Comparison of ENCODE assay signal across 8 mouse cellular contexts in genomic region chr11:104608249-104608920, GRCm38 (mm10). TPM values are rescaled to one million over a fixed set of nuclear protein-coding genes. Genes with fewer than 3 reads are reported as not detected.
A peak's percentile ranks its signal among the peaks of the same experiment; 100 is the strongest.
DNase-seq lines count a peak whose midpoint lies in the region; ATAC-seq and TF ChIP-seq lines count a peak whose summit lies in the region.

No protein-coding gene starts in this region.

- no peaks in the 10 kb centered on the region for H3K9me3 ChIP-seq in hindbrain, embryonic 14.5 days (ENCODE audit: control insufficient read depth, low read length)
- no peaks in the 10 kb centered on the region for H3K9me3 ChIP-seq in midbrain, embryonic 13.5 days

- peak overlapping the region; percentile 94 for H3K4me2 ChIP-seq in hindbrain, embryonic 14.5 days (replicated peaks)
- peak overlapping the region; percentile 78 for H3K4me2 ChIP-seq in midbrain, embryonic 13.5 days (replicated peaks)

- peak; percentile 70 for ATAC-seq in hindbrain, embryonic 14.5 days (ENCODE audit: low FRiP score)
- peak; percentile 74; the same call in 1 of the 2 replicates for ATAC-seq in midbrain, embryonic 13.5 days

- peak overlapping the region; percentile 54 for H3K4me3 ChIP-seq in kidney, adult 2 months (ENCODE audit: insufficient read depth, low read depth, low read length)
- peak overlapping the region; percentile 81 for H3K4me3 ChIP-seq in bone marrow, adult 2 months (replicated peaks; ENCODE audit: control insufficient read depth, low read depth, low read length)
- peak overlapping the region; percentile 53 for H3K4me3 ChIP-seq in hindbrain, embryonic 14.5 days (replicated peaks; ENCODE audit: low read length)
- H3K4me3 ChIP-seq in midbrain, embryonic 13.5 days (replicated peaks), result peak overlapping the region; percentile 53

- WGBS in kidney, adult 2 months, result 8% methylated on average over 23 of the region's 23 CpGs
- 5% methylated on average over 23 of the region's 23 CpGs for WGBS in bone marrow, adult 2 months
- 4% methylated on average over 18 of the region's 23 CpGs for WGBS in hindbrain, embryonic 14.5 days
- 2% methylated on average over 21 of the region's 23 CpGs for WGBS in midbrain, embryonic 13.5 days

- no peak overlapping the region for H3K27ac ChIP-seq in kidney, adult 2 months (ENCODE audit: insufficient read depth, low read depth, low read length)
- H3K27ac ChIP-seq in bone marrow, adult 2 months (ENCODE audit: control insufficient read depth, insufficient read depth, low read depth, low read length, poor library complexity), result peak overlapping the region; percentile 85
- no peak overlapping the region for H3K27ac ChIP-seq in hindbrain, embryonic 14.5 days
- H3K27ac ChIP-seq in midbrain, embryonic 13.5 days, result no peak overlapping the region

- no peaks in the 10 kb centered on the region for H3K36me3 ChIP-seq in kidney, adult 2 months (ENCODE audit: control insufficient read depth, insufficient read depth, low read length)
- no peaks in the 10 kb centered on the region for H3K36me3 ChIP-seq in hindbrain, embryonic 14.5 days (replicated peaks; ENCODE audit: control insufficient read depth, insufficient read depth)
- no peaks in the 10 kb centered on the region for H3K36me3 ChIP-seq in midbrain, embryonic 13.5 days

- H3K9ac ChIP-seq in hindbrain, embryonic 14.5 days, result peak overlapping the region; percentile 69
- peak overlapping the region; percentile 67 for H3K9ac ChIP-seq in midbrain, embryonic 13.5 days (replicated peaks)

- no peak for TF ChIP-seq CTCF in kidney, adult 2 months (conservative IDR thresholded peaks at IDR 0.05; ENCODE audit: insufficient read depth, insufficient read length, low read depth, low read length)
- no peak for TF ChIP-seq CTCF in bone marrow, adult 2 months (IDR thresholded peaks at IDR 0.05; ENCODE audit: control insufficient read depth, insufficient read depth, low read length)

- no peaks in the 10 kb centered on the region for H3K27me3 ChIP-seq in kidney, adult 2 months (replicated peaks; ENCODE audit: control insufficient read depth, insufficient read depth, low read length)
- H3K27me3 ChIP-seq in hindbrain, embryonic 14.5 days (ENCODE audit: control insufficient read depth, insufficient read depth, low read length), result peaks cover 25% of the 10 kb centered on the region
- H3K27me3 ChIP-seq in midbrain, embryonic 13.5 days, result peaks cover 43% of the 10 kb centered on the region

- no peak for DNase-seq in kidney, adult 2 months
- no peak for DNase-seq in kidney, adult 18-20 months
- no peak for DNase-seq in hindbrain, embryonic 14.5 days (ENCODE audit: low spot score)
- no peak for DNase-seq in layer of hippocampus, adult 9-10 months (ENCODE audit: low spot score)
- no peak for DNase-seq in ovary, adult 18-20 months (ENCODE audit: low spot score)
- DNase-seq in yolk sac, embryonic 10.5 days (ENCODE audit: low spot score), result no peak

- TF ChIP-seq POLR2A in kidney, adult 2 months (IDR thresholded peaks at IDR 0.05; ENCODE audit: low read depth, low read length), result no peak
- TF ChIP-seq POLR2A in bone marrow, adult 2 months (IDR thresholded peaks at IDR 0.05; ENCODE audit: borderline replicate concordance, control insufficient read depth, low read depth, low read length), result peak; percentile 10; the same call in 1 of the 2 replicates

- H3K4me1 ChIP-seq in kidney, adult 2 months (ENCODE audit: control insufficient read depth, insufficient read depth, low read length), result peaks cover 4% of the 10 kb centered on the region
- peaks cover 7% of the 10 kb centered on the region for H3K4me1 ChIP-seq in bone marrow, adult 2 months (ENCODE audit: control insufficient read depth, insufficient read depth, low read length)
- H3K4me1 ChIP-seq in hindbrain, embryonic 14.5 days (replicated peaks; ENCODE audit: control insufficient read depth, insufficient read depth, low read length), result peaks cover 5% of the 10 kb centered on the region; the same call in 1 of the 2 replicates
- peaks cover 10% of the 10 kb centered on the region; the same call in 1 of the 2 replicates for H3K4me1 ChIP-seq in midbrain, embryonic 13.5 days (replicated peaks)

RNA-seq across cellular contexts. Expression of gene Itgb3, which starts 0.6 kb away (rescaled TPM):
- 0.99 and 1.3 TPM in 2 replicates for polyA plus RNA-seq in kidney, adult 2 months (2012; rRNA removed)
- polyA plus RNA-seq in bone marrow, adult 2 months (2011; ENCODE audit: insufficient read depth, insufficient read length, low replicate concordance, missing spikeins), result 84.3 and 141 TPM in 2 replicates
- polyA plus RNA-seq in hindbrain, embryonic 14.5 days (2014; fragmentation: Nextera tagmentation; extraction: Ambion mirVana), result 0.43 and 0.68 TPM in 2 replicates
- polyA plus RNA-seq in midbrain, embryonic 13.5 days (2015; fragmentation: Nextera tagmentation; extraction: Ambion mirVana), result 0.62 and 0.98 TPM in 2 replicates

RNA-seq across cellular contexts. Expression of gene Myl4, which starts 57.9 kb away (rescaled TPM):
- 2.0 and 2.6 TPM in 2 replicates for polyA plus RNA-seq in kidney, adult 2 months (2012; rRNA removed)
- 22.3 and 31.8 TPM in 2 replicates for polyA plus RNA-seq in bone marrow, adult 2 months (2011; ENCODE audit: insufficient read depth, insufficient read length, low replicate concordance, missing spikeins)
- 2.4 and 3.0 TPM in 2 replicates for polyA plus RNA-seq in hindbrain, embryonic 14.5 days (2014; fragmentation: Nextera tagmentation; extraction: Ambion mirVana)
- polyA plus RNA-seq in midbrain, embryonic 13.5 days (2015; fragmentation: Nextera tagmentation; extraction: Ambion mirVana), result 2.1 and 2.6 TPM in 2 replicates

RNA-seq across cellular contexts. Expression of gene Cdc27, which starts 58.0 kb away (rescaled TPM):
- 5.2 and 6.1 TPM in 2 replicates for polyA plus RNA-seq in kidney, adult 2 months (2012; rRNA removed)
- polyA plus RNA-seq in bone marrow, adult 2 months (2011; ENCODE audit: insufficient read depth, insufficient read length, low replicate concordance, missing spikeins), result 16.2 and 23.1 TPM in 2 replicates
- 44.4 and 46.9 TPM in 2 replicates for polyA plus RNA-seq in hindbrain, embryonic 14.5 days (2014; fragmentation: Nextera tagmentation; extraction: Ambion mirVana)
- 42.9 and 45.3 TPM in 2 replicates for polyA plus RNA-seq in midbrain, embryonic 13.5 days (2015; fragmentation: Nextera tagmentation; extraction: Ambion mirVana)

Comparison
In these comparisons a context has a peak if more than half of its experiments do, and no peak if none do; other contexts are left out.
1. RNA of gene Itgb3, which starts 0.6 kb away (polyA plus RNA-seq): 84.3 to 141 TPM in bone marrow, adult 2 months; 0.99 to 1.3 TPM in kidney, adult 2 months, 0.62 to 0.98 TPM in midbrain, embryonic 13.5 days and 0.43 to 0.68 TPM in hindbrain, embryonic 14.5 days; every median in the first group is over 10 times any median in the second.
2. Peak in every context shown above with its lines, with median percentiles within 50 percentile points of each other: H3K4me3 ChIP-seq.